Mouse (Mus musculus) 416B (cell line): ENCODE results near the gene Kif24.

Source experiments
- DNase-seq: peaks from one replicate; pipeline ENCODE4 v3.0.0; 2011; ENCODE audit warnings: low read depth

Gene Kif24

GRCm38 (mm10) chr4:41347839-41348238 is 116.8 kb downstream of the Kif24 start:
- peak; percentile 73 for DNase-seq

GRCm38 (mm10) chr4:41346011-41346410 is 118.7 kb downstream of the Kif24 start:
- DNase-seq: no peak

- no peak for DNase-seq
These were observed 123.7 kb downstream of the Kif24 start for GRCm38 (mm10) chr4:41340912-41341550.
